13 mouse cellular contexts compared by ENCODE assay signal in genomic region chr16:43465921-43466748, GRCm38 (mm10).
A peak's percentile ranks its signal among the peaks of the same experiment; 100 is the strongest.
DNase-seq lines count a peak whose midpoint lies in the region; ATAC-seq and TF ChIP-seq lines count a peak whose summit lies in the region.
"Had no signal": no experiment of that assay in that cellular context is flagged by ENCODE, and none has a peak within 500 bp of the region (broad histone marks: within the 10 kb centered on the region; RNA-seq: fewer than 3 reads in every experiment).

No protein-coding gene starts in this region.

- no peak for DNase-seq in forebrain, embryonic 11.5 days (ENCODE audit: low spot score)
- no peak for DNase-seq in left cerebral cortex, adult 2 months (ENCODE audit: extremely low spot score in 1 of 2, low spot score in 2 of 2)
- DNase-seq in left cerebral cortex, postnatal 10 days (ENCODE audit: extremely low spot score in 1 of 2, low spot score in 2 of 2) = no peak
- peak; percentile 25 for DNase-seq in cerebellum, adult 9-11 months
- no peak for DNase-seq in lung, adult 18-20 months
- no peak for DNase-seq in left cerebral cortex, adult 18-20 months (ENCODE audit: low spot score in 2 of 2)
- DNase-seq: gastrocnemius, postnatal 36 days; liver, embryonic 13.5 days; lung, postnatal 14 days; thymus, adult 18-20 months had no signal

- H3K9ac ChIP-seq in forebrain, embryonic 15.5 days (replicated peaks) = no peak overlapping the region
- H3K9ac ChIP-seq in forebrain, embryonic 11.5 days (ENCODE audit: low read length) = no peak overlapping the region
- H3K9ac ChIP-seq: hindbrain, embryonic 14.5 days; liver, embryonic 13.5 days had no signal

- H3K36me3 ChIP-seq in forebrain, embryonic 15.5 days = no peaks in the 10 kb centered on the region
- H3K36me3 ChIP-seq in forebrain, embryonic 11.5 days (ENCODE audit: control insufficient read depth, insufficient read depth, low read length) = no peaks in the 10 kb centered on the region
- H3K36me3 ChIP-seq: limb, embryonic 10.5 days; liver, embryonic 13.5 days had no signal

- no peaks in the 10 kb centered on the region for H3K27me3 ChIP-seq in forebrain, embryonic 15.5 days
- H3K27me3 ChIP-seq in forebrain, embryonic 11.5 days (ENCODE audit: control insufficient read depth, insufficient read depth, low read length) = no peaks in the 10 kb centered on the region
- H3K27me3 ChIP-seq: liver, embryonic 13.5 days had no signal

- peaks cover 48% of the 10 kb centered on the region for H3K4me1 ChIP-seq in forebrain, embryonic 15.5 days
- peaks cover 11% of the 10 kb centered on the region; the same call in 1 of the 2 replicates for H3K4me1 ChIP-seq in forebrain, embryonic 11.5 days (replicated peaks; ENCODE audit: control insufficient read depth, insufficient read depth, low read length)
- H3K4me1 ChIP-seq: liver, embryonic 13.5 days had no signal

- H3K4me2 ChIP-seq in forebrain, embryonic 15.5 days (replicated peaks) = no peak overlapping the region
- no peak overlapping the region for H3K4me2 ChIP-seq in forebrain, embryonic 11.5 days (ENCODE audit: low read depth, low read length, severe bottlenecking)
- H3K4me2 ChIP-seq: hindbrain, embryonic 14.5 days; liver, embryonic 13.5 days had no signal

- 0 out of 2 replicates have a peak, but pooled peaks have one; percentile 20 for ATAC-seq in forebrain, embryonic 15.5 days (replicated peaks)
- no peak for ATAC-seq in forebrain, embryonic 11.5 days (replicated peaks; ENCODE audit: low FRiP score)

- intact Hi-C loops in left cerebral cortex, adult 2 months (cut with DNase I) = loop anchor here (2.0 kb wide), 1 partner anchor 37 kb away; no protein-coding TSS in a partner anchor
- intact Hi-C loops in left cerebral cortex, postnatal 10 days (cut with DNase I) = no loop called here

- peak; percentile 5 for TF ChIP-seq CTCF in left cerebral cortex, adult 2 months (IDR thresholded peaks at IDR 0.05)

- H3K4me3 ChIP-seq in forebrain, embryonic 15.5 days = no peak overlapping the region
- H3K4me3 ChIP-seq in forebrain, embryonic 11.5 days (ENCODE audit: low read depth, low read length) = no peak overlapping the region
- no peak overlapping the region for H3K4me3 ChIP-seq in left cerebral cortex, adult 2 months
- H3K4me3 ChIP-seq: limb, embryonic 10.5 days; liver, embryonic 13.5 days had no signal

- peak overlapping the region; percentile 12 for H3K27ac ChIP-seq in forebrain, embryonic 15.5 days (replicated peaks)
- H3K27ac ChIP-seq in forebrain, embryonic 11.5 days (ENCODE audit: low read depth, low read length) = no peak overlapping the region
- H3K27ac ChIP-seq in left cerebral cortex, adult 2 months = peak overlapping the region; percentile 81; the same call in 1 of the 2 replicates
- H3K27ac ChIP-seq: hindbrain, embryonic 14.5 days; limb, embryonic 10.5 days; liver, embryonic 13.5 days had no signal

- no peaks in the 10 kb centered on the region for H3K9me3 ChIP-seq in forebrain, embryonic 15.5 days
- no peaks in the 10 kb centered on the region for H3K9me3 ChIP-seq in forebrain, embryonic 11.5 days (ENCODE audit: control insufficient read depth, low read length)
- H3K9me3 ChIP-seq: limb, embryonic 10.5 days; liver, embryonic 13.5 days had no signal

- WGBS in forebrain, embryonic 15.5 days = 69% methylated on average over 9 of the region's 9 CpGs
- WGBS in forebrain, embryonic 11.5 days = 88% methylated on average over 9 of the region's 9 CpGs
